Mouse (Mus musculus): ENCODE measurements around the gene Hist1h4i.

The Hist1h4i gene

DNA sequence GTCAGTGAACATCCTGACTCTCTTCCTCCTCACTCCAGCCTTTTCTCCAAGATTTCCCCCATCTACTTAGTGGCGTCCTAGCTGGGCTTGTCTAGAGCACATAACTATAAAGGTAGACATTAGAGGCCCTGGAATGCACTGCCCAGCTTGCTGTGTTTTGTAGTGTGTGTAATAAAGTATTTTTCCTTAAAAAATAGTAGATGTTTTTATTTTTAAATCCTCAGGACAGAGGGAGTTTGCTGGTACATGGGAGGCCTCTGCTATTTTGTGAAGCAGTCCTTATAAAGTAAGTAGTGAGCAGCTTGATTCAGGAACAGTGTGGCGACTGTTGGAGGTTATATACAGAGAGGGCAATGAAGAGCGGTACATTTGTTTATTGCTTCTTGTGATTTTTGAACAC lies 32.5 kb downstream of the Hist1h4i start:
- DNase-seq (ENCODE audit: low spot score), result no peak

DNA sequence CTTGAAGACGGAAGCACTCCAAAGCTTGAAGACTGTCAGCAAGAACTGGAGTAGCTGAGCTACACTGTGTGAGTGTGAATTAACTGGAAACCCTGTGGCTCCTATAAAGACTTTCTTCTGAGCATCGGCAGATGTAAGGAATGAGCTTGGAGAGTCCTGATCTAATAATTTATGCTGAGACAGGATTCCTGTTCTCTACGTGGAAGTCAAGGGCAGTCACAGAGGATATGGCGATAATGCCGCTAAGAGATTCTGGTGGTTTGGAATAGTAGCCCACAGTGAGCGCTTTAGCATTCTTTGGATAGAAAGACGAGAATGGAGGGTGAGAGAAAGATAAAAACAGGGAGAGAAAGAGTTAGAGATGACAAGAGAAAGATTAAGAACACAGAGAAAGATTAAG lies 33.3 kb downstream of the Hist1h4i start:
- no peak for DNase-seq (ENCODE audit: low spot score)

DNA sequence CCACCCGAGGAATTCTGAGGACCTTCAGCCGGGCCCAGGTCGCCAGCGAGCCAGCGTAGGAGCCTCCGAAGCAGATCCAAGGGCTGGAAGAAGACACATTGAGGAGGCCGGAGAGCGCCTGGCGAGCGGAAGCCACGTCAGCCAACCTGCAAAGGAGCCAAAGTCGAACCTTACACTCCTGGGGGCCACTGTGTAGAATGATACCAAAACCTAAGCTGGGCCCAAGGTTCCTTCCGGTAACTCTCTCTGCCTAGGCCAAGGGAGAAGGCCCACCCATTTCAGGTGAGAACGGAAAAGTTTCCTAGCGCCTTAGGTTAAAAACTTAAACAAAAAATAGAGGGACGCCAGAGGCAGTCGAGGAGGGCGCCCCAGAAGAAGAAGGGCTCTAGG lies 34.0 kb downstream of the Hist1h4i start:
- no peak for DNase-seq (ENCODE audit: low spot score)

DNA sequence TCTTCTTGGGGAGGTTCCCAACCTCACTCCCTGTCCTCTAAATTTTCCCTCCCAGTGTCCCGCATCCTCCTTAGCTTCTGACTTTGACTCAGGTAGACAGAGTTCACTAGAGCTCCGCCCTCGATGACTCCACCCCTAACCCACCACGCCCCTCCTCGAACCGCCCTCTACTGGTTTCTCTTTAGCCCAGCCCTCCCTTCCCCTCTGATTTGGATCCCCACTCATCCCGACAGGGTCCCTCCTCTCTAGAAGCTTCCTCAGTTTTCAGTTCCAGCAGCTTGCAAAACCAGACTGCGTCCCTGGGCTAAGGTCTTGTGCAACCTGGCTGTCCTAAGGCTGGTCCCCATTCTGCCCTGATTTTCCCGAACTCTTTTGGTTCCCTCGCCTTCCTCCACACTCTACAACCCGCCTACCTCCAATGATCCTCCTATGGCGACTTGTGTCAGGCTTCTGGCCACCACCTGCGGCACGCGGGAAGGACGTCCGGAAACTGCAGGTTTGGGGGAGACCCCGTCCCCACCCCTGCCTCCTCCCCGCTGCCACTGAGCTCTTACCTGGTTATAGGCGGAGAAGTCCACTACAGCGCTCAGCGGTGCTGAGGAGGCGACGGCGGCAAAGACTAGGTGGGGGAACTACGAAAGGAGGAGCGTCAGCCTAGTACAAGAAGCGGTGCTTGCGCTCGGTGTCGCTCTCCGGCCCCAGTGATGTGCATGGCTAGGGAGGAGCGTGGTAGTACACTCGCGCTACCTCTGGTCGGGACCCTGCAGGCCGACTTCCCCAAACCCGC lies 34.6 kb downstream of the Hist1h4i start:
- DNase-seq (ENCODE audit: low spot score), result no peak

DNA sequence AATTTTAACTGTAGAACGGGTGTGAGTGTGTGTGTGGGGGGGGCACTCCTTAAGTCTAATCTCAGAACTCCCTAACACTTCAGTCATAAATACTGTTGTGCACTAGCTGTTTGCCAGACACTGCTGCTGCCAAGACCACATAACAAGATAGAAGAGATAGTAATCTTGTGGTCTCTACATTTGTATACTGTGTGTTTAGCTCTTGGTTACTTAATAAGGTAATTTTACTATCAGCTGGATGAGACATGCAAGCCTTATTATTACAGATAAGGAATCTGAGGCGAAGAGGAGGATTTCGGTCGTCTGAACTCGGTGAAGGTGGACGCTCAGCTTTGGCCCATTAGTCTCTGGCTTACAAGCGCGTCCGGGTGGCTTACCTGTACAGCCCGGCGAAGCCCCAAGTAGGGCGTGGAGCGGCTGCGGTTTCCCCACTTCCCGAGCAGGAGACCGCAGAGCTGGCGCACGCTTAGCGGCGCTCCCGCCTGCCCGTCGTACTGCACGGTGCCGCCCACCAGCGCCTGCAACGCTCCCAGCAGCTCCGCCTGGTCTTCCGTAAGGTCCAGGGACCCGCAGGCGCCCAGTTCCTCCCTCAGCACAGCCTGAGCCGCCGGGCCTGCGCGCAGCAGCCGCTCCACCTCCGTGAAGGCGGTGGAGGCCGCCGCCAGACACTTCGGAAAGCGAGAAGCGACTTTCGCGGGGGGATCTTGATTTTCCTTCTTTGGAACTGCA lies 35.4 kb downstream of the Hist1h4i start:
- DNase-seq (ENCODE audit: low spot score), result no peak

DNA sequence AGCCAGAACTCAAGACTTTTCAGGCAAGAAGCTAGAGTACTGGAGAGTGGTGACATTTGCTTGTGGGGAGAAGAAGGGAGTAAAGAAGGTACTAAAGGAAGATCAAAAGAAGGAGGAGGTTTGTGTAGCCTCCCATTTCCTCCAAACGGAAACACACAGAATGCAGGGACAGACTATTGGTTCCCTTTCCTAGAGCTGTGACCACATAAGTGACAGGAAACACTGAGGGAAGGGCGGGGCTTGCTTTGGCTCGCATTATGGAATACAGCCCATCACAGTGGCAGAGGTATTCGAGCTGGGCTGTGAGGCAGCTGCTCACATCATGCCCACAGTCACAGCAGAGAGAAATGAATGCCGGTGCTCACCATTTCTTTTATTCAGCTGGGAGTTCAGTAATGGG lies 39.3 kb downstream of the Hist1h4i start:
- DNase-seq (ENCODE audit: low spot score), result no peak

DNA sequence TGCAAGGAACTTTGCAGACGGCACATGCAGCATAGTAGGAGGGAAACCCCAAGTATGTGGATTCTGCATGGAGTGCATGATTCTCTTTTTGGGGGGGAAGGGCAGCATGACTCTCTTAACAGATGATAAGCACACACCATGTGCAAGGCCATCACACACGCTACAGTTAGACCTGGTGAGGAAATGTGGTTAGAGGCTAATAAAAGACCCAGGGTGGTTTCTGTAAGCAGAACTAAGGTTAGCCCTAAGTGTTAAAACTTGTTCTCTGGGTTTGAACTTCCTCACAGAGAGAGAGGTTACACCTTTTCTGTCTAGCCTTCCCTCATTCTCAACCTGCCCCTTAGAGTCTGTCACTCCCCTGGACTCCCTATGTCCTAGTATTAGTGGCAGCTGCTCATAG lies 39.8 kb downstream of the Hist1h4i start:
- no peak for DNase-seq (ENCODE audit: low spot score)

DNA sequence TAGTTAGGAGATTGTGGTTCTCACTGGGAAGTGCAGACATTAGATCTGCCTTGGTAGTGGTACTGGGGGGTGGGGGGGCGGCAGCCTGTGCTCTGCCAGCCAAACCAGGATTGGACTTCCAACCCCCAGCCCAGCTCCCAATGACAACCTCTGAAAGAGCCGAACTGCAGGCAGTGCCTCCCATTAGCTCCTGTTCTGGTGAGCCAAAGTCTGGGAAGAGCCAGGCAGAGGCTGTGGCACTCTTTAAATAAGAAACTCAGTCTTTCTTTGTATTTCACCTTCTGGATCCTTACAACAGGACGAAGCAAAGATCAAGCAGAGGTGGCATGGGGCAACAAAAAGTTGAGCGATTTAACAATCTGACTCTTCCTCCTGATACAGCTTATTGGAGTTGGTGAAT lies 42.0 kb downstream of the Hist1h4i start:
- DNase-seq (ENCODE audit: low spot score), result no peak

DNA sequence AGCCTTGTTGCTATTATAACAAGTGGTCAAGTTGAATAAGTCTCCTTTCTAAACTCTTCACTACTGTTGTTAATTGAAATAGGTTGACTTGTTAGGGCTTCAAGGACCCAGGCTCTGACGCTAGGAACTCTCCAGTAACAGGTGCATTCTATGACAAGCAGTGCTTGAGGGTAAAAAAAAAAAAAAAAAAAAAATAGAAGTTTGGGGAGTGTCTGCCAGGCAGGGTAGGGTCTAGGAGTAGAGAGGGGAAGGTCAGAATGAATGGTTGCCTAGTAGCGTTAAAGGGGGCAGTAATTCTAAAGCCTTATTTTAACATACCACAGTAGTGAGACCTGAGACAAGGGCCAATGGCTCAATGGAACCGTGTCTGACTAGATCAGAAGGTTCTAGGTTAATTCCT lies 42.8 kb downstream of the Hist1h4i start:
- DNase-seq (ENCODE audit: low spot score), result no peak

DNA sequence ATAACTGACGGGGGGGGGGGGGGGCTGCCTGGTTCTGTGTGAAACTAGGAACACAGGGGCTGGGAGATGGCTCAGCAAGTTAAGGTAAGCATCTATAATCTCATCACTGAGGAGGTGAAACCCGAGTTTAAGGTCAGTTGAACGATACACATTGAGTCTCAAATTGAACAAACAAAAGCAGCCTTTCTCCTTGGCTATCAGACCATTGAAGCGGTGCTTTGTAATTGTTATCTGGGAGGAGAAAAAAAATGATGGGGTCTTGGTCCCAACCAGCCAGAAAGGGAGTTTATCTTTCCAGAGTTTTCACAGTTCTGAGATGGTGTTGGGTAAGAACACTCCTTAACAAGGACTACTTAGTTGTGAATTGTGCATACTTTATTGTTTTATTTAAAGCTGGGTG lies 43.3 kb downstream of the Hist1h4i start:
- DNase-seq (ENCODE audit: low spot score), result no peak

DNA sequence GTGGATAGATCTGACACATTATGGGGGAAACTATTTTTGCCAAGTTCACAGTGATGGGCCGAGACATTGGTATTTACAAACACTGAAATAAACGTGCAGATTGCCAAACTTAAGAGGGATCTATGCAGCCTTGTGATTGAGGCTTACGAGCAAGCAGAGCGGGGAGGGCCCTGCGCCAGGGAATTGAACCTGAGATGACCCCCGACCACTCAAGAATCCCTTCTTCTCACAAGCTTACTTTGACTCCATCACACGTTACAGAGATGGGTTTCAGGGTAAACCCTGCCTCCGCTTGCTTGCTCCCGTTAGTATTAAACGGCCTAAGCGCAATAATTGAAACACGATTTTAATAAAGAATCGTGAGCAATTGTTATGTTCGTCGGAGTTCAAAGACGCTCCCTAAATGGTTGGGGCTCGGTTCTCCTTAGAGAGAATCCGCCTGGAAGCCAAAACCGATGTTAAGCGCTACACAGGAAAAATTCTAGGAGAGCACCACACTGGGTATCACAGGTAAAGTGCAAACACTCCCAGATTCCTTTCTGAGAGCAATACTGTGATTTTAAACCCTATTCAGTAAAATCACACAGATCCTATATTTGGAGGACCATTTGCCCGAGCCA lies 43.9 kb downstream of the Hist1h4i start:
- DNase-seq (ENCODE audit: low spot score), result no peak

DNA sequence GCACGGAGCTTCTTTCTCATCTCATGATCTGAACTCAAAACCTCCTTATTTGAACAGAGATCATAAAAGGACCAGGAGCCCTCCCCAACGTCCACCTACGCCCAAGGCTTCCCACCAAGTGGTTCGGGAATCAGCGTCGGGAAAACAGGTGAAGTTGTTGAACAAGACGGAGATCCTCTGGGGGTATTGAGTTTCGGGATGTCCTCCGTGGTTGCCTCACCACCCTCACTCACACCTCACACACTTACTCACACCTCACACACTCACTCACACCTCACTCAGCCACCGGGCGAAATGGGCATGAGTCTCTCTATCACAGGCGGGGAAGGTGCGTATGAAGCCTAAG lies 44.3 kb downstream of the Hist1h4i start:
- DNase-seq (ENCODE audit: low spot score), result no peak

DNA sequence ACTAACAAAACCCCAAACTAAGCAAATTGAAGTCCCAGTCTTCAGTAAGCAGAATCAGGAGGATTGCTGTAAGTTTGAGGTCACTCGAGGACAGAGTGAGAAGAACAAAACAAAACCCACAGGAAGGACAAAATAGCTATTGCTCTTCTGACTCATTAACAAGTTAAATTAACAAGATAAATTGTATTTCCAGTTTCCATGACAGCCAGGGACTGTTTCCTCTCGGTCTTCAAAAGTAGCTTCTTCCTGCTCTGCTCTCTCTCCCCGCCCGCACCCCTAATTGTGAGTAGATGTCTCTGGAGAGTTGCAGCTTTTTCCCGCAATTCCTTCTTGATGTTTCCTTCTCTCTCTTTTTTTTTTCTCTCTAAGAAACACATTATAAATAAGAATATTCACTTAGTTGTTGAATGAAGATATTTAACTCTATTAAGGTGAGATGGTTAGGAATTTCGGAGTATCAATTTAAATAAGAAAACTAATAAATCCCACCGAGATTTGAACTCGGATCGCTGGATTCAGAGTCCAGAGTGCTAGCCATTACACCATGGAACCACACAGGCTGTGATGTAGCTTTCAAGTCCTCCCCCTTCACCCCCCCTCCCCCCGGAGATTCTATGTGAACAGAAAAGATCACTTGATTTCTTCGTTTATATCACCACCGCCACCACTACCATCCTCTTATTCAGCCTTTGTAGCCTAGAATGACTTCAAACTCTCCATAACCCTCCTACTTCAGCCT lies 44.9 kb downstream of the Hist1h4i start:
- DNase-seq (ENCODE audit: low spot score), result no peak

DNA sequence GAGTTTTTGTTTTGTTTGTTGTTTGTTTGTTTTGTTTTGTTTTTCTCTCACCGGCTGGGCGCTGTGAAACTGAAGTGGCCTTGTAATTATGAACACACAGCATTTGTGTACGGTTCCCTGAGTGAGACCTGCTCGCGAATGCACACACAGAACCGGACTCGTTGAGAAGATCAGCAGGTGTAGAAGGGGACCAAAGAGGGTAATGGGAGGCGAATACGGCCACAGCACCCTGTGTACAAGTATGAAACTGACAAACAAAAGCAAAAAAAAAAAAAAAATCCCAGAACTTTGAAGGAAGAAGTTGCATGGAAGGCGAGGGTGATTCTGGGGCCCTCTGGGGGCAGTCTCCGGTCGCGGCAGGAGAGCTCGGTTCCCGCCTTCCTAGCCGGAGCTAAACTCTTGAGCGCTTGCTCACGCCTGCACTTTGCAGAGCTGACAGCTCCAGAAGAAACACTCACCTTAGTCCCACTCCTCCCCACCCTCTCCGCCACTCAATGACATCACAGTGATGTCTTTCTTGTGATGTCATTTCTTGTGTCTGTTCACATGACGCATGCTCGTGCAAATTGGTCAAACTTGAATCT lies 45.7 kb downstream of the Hist1h4i start:
- peak; percentile 21 for DNase-seq (ENCODE audit: low spot score)

DNA sequence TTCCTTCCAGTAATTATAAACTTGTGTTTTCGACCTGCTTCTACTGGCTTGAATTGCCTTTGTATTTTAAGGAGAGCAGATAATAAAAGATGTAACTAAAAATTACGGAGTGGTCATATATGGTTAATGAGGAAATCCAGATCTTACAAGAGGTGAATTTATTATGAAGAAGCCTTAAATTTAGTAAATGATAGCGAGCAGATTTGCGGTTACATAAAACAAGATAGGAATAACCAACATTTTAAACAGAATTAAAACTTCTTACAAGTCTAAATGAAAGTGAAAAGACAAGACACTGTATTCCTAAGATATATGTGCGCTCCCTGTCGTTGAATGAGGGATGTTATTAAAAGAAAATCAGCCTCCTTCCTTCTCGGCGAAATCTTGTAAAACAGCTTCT lies 46.3 kb downstream of the Hist1h4i start:
- DNase-seq (ENCODE audit: low spot score), result no peak

DNA sequence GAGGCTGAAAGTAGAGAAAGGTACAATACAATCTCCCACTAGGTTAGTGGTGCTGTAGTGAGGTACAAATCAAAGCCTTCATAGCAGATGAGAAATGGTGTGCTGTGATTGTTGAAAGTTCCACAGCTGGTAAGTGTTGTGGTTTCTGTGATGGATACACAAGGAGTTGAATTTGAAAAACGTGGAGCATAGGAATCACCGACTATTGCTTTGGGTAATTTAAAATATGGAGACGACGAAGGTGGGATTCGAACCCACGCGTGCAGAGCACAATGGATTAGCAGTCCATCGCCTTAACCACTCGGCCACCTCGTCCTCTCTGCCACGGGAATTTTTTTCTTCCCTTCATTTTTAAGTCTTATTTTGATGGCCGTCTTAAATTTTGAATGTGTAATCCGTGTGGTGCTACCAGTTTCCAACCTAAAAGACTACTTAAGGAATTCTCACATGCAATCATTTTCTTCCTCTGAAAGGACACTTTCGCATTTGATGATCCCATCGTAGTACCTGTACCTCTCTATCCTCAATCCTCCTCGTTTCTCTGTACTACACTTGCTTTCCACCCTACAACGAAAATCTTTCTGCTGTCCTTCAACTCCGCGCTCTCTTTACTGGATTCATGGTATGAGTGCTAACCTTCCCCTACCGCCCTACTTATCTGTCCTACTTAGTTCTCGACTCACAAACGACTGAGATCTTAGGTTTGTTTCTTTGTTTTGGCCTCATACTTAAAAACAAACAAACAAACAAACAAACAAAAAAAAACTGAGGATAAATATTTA lies 47.0 kb downstream of the Hist1h4i start:
- DNase-seq (ENCODE audit: low spot score), result no peak

DNA sequence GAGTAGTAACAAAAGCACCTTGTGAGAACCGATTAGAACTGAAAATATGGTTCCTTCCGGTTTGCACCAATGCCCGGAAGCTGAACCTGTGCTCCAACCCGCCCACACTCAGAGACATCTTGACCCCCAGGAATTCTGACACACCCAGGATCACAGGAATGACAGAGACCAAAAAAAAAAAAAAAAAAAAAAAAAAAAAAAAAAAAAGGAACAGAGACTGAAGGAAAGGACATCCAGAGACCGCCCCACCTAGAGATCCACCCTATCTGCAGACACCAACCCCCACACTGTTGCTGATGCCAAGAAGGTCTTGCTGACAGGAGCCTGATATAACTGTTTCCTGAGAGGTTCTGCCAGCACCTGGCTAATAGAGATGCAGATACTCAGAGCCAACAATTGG lies 48.6 kb downstream of the Hist1h4i start:
- DNase-seq (ENCODE audit: low spot score), result no peak

All from ovary, postnatal 14 days (tissue).